Mouse (Mus musculus) CH12F3 (cell line): ENCODE measurements around the gene Angptl1.

Experiments
- in situ Hi-C: fragments of 300-500 bp; cut with MboI; formaldehyde crosslinking; loops from 2 replicates; pipeline ENCODE4 v1.14.3; 2020; ENCODE audit warnings: low sequenced_read_pairs

Angptl1 gene

GRCm38 (mm10) chr1:156870028-156870427, 31.7 kb downstream of the Angptl1 start:
- in situ Hi-C loops: no loop called here

- in situ Hi-C loops: no loop called here
Measured at GRCm38 (mm10) chr1:156870616-156871015, 32.3 kb downstream of the Angptl1 start.

GRCm38 (mm10) chr1:156884782-156885181, 46.4 kb downstream of the Angptl1 start:
- in situ Hi-C loops: no loop called here

GRCm38 (mm10) chr1:156885879-156886278, 47.5 kb downstream of the Angptl1 start:
- in situ Hi-C loops: no loop called here

GRCm38 (mm10) chr1:156888830-156889229, 50.5 kb downstream of the Angptl1 start:
- in situ Hi-C loops: no loop called here

- in situ Hi-C loops: no loop called here
Measured at GRCm38 (mm10) chr1:156891561-156891960, 53.2 kb downstream of the Angptl1 start.

- in situ Hi-C loops: no loop called here
Measured at GRCm38 (mm10) chr1:156901689-156902088, 63.3 kb downstream of the Angptl1 start.

- in situ Hi-C loops: no loop called here
Measured at GRCm38 (mm10) chr1:156903899-156904298, 65.5 kb downstream of the Angptl1 start.

- in situ Hi-C loops: no loop called here
Measured at GRCm38 (mm10) chr1:156905660-156906059, 67.3 kb downstream of the Angptl1 start.

GRCm38 (mm10) chr1:156909265-156909664, 70.9 kb downstream of the Angptl1 start:
- in situ Hi-C loops: no loop called here

- in situ Hi-C loops: no loop called here
Measured at GRCm38 (mm10) chr1:156909866-156910265, 71.5 kb downstream of the Angptl1 start.
